Mouse (Mus musculus) CH12.LX (cell line): ENCODE results near the gene Zmynd11.

Experiments
- CTCF ChIP-seq, 2 experiments: IDR thresholded peaks in 1 of 2; conservative IDR thresholded peaks in 1 of 2; 2 replicates each; pipeline ENCODE4 v1.5.1; 2011 to 2012; ENCODE audit warnings: low read depth in 2 of 2, low read length in 2 of 2, improper control_type of control experiment in 1 of 2, inconsistent platforms in 1 of 2, mild to moderate bottlenecking in 1 of 2, moderate library complexity in 1 of 2
- ELF1 ChIP-seq: IDR thresholded peaks from 2 replicates; pipeline ENCODE4 v1.6.1; 2014; ENCODE audit warnings: low read depth, mild to moderate bottlenecking, inconsistent platforms, low read length, improper control_type of control experiment
- POLR2A ChIP-seq: IDR thresholded peaks from 2 replicates; pipeline ENCODE4 v1.6.1; 2011; ENCODE audit warnings: low read depth, mild to moderate bottlenecking, improper control_type of control experiment, low read length
- SIN3A ChIP-seq: IDR thresholded peaks from 2 replicates; pipeline ENCODE4 v1.6.1; 2012; ENCODE audit warnings: low read length, improper control_type of control experiment, inconsistent platforms
- ZC3H11A ChIP-seq: IDR thresholded peaks from 2 replicates; pipeline ENCODE4 v1.6.1; 2012; ENCODE audit warnings: low read depth, mild to moderate bottlenecking, inconsistent platforms, low read length, improper control_type of control experiment
- ZMIZ1 ChIP-seq: IDR thresholded peaks from 2 replicates; pipeline ENCODE4 v1.6.1; 2012; ENCODE audit warnings: low read depth, mild to moderate bottlenecking, inconsistent platforms, low read length, improper control_type of control experiment

GRCm38 (mm10) chr13:9669246-9669645 lies 95.9 kb downstream of the Zmynd11 start:
- TF ChIP-seq ZMIZ1 (no peak), ELF1 (no peak), POLR2A (no peak), SIN3A (no peak), CTCF (conservative IDR thresholded peaks at IDR 0.05 in 1 of 2, IDR thresholded peaks at IDR 0.05 in 1 of 2; ENCODE audit: low read depth in 2 of 2, low read length in 2 of 2) (no peak), ZC3H11A (no peak)
